Mouse (Mus musculus) ovary, adult 18-20 months (tissue): ENCODE measurements around the gene Synpo2.

Experiments used
- DNase-seq: peaks from one replicate; pipeline ENCODE4 v3.0.0; 2022; ENCODE audit warnings: low spot score, mixed read lengths

Gene Synpo2

GRCm38 (mm10) chr3:123033804-123034203, 202.1 kb downstream of the Synpo2 start:
- DNase-seq: no peak
